Mouse (Mus musculus): ENCODE measurements around the gene Gm11639. TPM values are rescaled to one million over a fixed set of nuclear protein-coding genes. Genes with fewer than 3 reads are reported as not detected.
"Not testable (repeated sequence)": the region's sequence is repeated elsewhere in the genome, so short reads cannot be mapped to it uniquely, and the experiment has no call there.

The Gm11639 gene
- polyA plus RNA-seq, 1 experiment from 2014 or later = 0.06 TPM

DNA sequence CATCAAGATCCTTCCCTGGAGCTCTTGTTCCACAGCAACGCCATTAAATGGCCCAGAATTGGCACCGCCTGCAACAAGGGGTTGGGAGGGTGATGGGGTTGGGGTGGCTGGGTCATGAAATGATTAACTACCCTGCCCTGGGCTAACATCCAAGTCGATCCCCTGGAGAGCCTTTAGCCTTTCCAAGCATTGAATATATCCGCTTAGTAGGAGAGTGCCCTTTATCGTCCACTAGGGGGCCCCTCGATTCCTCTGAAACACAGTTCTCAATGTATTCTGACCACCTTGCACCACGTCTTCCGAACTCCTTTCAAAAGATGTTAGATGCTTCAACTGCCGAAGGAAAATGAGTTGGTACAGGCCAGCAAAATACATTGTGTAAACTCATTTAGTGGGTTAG is 438.5 kb downstream of the Gm11639 start:
- DNase-seq = peak; percentile 75
- H3K4me1 ChIP-seq (ENCODE audit: insufficient read depth) = peaks cover 21% of the 10 kb centered on the region
- H3K27ac ChIP-seq (ENCODE audit: low read depth) = peak overlapping the region; percentile 36; the same call in 1 of the 2 replicates
- ATAC-seq = peak; percentile 71
- H3K9me3 ChIP-seq (ENCODE audit: low read length) = no peaks in the 10 kb centered on the region
- 8% methylated on average over 9 of the region's 9 CpGs for WGBS (ENCODE audit: insufficient replicate concordance)
- H3K36me3 ChIP-seq (replicated peaks; ENCODE audit: insufficient read depth, low read length) = peaks cover 1% of the 10 kb centered on the region; the same call in 1 of the 2 replicates
- no peaks in the 10 kb centered on the region for H3K27me3 ChIP-seq (ENCODE audit: insufficient read depth, low read length)
- peak overlapping the region; percentile 35 for H3K4me2 ChIP-seq (ENCODE audit: low read depth, low read length)
- H3K9ac ChIP-seq (replicated peaks) = no peak overlapping the region
- no peak overlapping the region for H3K4me3 ChIP-seq (ENCODE audit: low read depth, low read length)
- TF ChIP-seq CTCF (IDR thresholded peaks at IDR 0.05; ENCODE audit: low read depth) (peak; percentile 91), EP300 (IDR thresholded peaks at IDR 0.05; ENCODE audit: low read depth) (no peak)

- Histone ChIP-seq H3K4me2 (ENCODE audit: low read depth, low read length) (peak within 1 kb of the TSS; percentile 95), H3K27ac (ENCODE audit: low read depth) (peak within 1 kb of the TSS; percentile 81), H3K4me1 (ENCODE audit: insufficient read depth) (peaks cover 19% of the 10 kb centered on the region), H3K27me3 (ENCODE audit: insufficient read depth, low read length) (no peaks in the 10 kb centered on the region), H3K9ac (replicated peaks) (peak within 1 kb of the TSS; percentile 83), H3K36me3 (replicated peaks; ENCODE audit: insufficient read depth, low read length) (peaks cover 10% of the 10 kb centered on the region; the same call in 1 of the 2 replicates), H3K4me3 (ENCODE audit: low read depth, low read length) (peak within 1 kb of the TSS; percentile 99), H3K9me3 (ENCODE audit: low read length) (no peaks in the 10 kb centered on the region)
- 2% methylated on average over 36 of the region's 38 CpGs for WGBS (ENCODE audit: insufficient replicate concordance)
- peak; percentile 90 for ATAC-seq
- peak; percentile 91 for DNase-seq
- TF ChIP-seq EP300 (IDR thresholded peaks at IDR 0.05; ENCODE audit: low read depth) = no peak
- peak; percentile 85 for TF ChIP-seq CTCF (IDR thresholded peaks at IDR 0.05; ENCODE audit: low read depth)
Observed at GRCm38 (mm10) chr11:105125735-105126519, 440.4 kb downstream of the Gm11639 start, which contains the start of gene Mettl2. Gene Mettl2 (plus strand): TSS chr11:105126425.

DNA sequence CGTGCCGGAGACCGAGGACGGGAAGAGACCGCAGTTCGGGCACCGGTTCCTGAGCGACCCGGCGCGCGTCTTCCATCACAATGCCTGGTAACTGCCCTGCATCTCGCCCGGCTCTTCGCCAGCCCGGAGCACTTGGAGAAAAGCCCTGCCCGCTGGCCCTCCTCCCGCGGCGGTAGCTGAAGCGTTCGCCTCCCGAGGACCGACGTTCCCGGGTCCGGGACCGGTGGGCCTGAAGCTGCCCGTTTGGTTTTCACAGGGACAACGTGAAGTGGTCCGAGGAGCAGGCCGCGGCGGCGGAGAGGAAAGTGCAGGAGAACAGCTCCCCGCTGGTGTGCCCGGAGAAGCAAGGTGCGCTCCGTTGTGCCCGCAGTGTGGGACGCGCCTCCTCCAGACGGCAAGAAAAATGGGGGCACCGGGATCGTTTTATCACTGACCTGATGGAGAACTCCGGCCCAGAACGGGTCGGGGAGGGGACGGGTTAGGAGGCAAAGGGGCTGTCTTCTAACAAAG is 441.1 kb downstream of the Gm11639 start:
- Histone ChIP-seq H3K27ac (ENCODE audit: low read depth) (0 out of 2 replicates have a peak overlapping the region, but pooled peaks have one; percentile 30), H3K4me1 (ENCODE audit: insufficient read depth) (peaks cover 19% of the 10 kb centered on the region), H3K9ac (replicated peaks) (peak overlapping the region; percentile 83), H3K9me3 (ENCODE audit: low read length) (no peaks in the 10 kb centered on the region), H3K27me3 (ENCODE audit: insufficient read depth, low read length) (no peaks in the 10 kb centered on the region), H3K36me3 (replicated peaks; ENCODE audit: insufficient read depth, low read length) (peaks cover 16% of the 10 kb centered on the region), H3K4me2 (ENCODE audit: low read depth, low read length) (peak overlapping the region; percentile 95), H3K4me3 (ENCODE audit: low read depth, low read length) (peak overlapping the region; percentile 99)
- DNase-seq (no peak), ATAC-seq (peak; percentile 28)
- WGBS (ENCODE audit: insufficient replicate concordance) = under 1% methylated on average over 48 of the region's 49 CpGs
- TF ChIP-seq EP300 (IDR thresholded peaks at IDR 0.05; ENCODE audit: low read depth) (no peak), CTCF (IDR thresholded peaks at IDR 0.05; ENCODE audit: low read depth) (no peak)

GRCm38 (mm10) chr11:105135692-105136091 is 450.2 kb downstream of the Gm11639 start:
- no peak overlapping the region for H3K4me3 ChIP-seq (ENCODE audit: low read depth, low read length)
- TF ChIP-seq CTCF (IDR thresholded peaks at IDR 0.05; ENCODE audit: low read depth) (no peak), EP300 (IDR thresholded peaks at IDR 0.05; ENCODE audit: low read depth) (no peak)
- no peaks in the 10 kb centered on the region for H3K9me3 ChIP-seq (ENCODE audit: low read length)
- H3K4me1 ChIP-seq (ENCODE audit: insufficient read depth) = 0 out of 2 replicates have a peak, but pooled peaks cover 2% of the 10 kb centered on the region
- H3K4me2 ChIP-seq (ENCODE audit: low read depth, low read length) = no peak overlapping the region
- H3K27ac ChIP-seq (ENCODE audit: low read depth) = no peak overlapping the region
- DNase-seq (no peak), ATAC-seq (no peak; the same call in 1 of the 2 replicates)
- WGBS (ENCODE audit: insufficient replicate concordance) = 65% methylated on average over 7 of the region's 7 CpGs
- H3K27me3 ChIP-seq (ENCODE audit: insufficient read depth, low read length) = no peaks in the 10 kb centered on the region
- H3K36me3 ChIP-seq (replicated peaks; ENCODE audit: insufficient read depth, low read length) = peaks cover 71% of the 10 kb centered on the region
- no peak overlapping the region for H3K9ac ChIP-seq (replicated peaks)

DNA sequence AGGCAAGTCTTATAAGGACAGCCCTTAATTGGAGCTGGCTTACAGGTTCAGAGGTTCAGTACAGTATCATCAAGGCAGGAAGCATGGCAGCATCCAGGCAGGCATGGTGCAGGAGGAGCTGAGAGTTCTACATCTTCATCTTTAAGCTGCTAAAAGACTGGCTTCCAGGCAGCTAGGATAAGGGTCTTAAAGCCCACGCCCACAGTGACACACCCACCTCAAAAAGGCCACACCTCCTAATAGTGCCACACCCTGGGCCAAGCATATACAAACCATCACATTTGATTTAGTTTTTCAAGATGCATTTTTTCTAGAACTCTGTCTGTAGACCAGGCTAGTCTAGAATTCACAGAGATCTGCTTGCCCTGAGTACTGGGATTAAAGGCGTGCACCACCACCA is 451.7 kb downstream of the Gm11639 start:
- not testable (repeated sequence) for H3K4me1 ChIP-seq (ENCODE audit: insufficient read depth); H3K4me2 ChIP-seq (ENCODE audit: low read depth, low read length); H3K9ac ChIP-seq (replicated peaks); DNase-seq; H3K4me3 ChIP-seq (ENCODE audit: low read depth, low read length); H3K9me3 ChIP-seq (ENCODE audit: low read length); H3K27ac ChIP-seq (ENCODE audit: low read depth); H3K27me3 ChIP-seq (ENCODE audit: insufficient read depth, low read length)
- 0 out of 2 replicates have a peak, but pooled peaks have one; percentile 17 for ATAC-seq
- WGBS (ENCODE audit: insufficient replicate concordance) = 74% methylated on average over 2 of the region's 2 CpGs
- H3K36me3 ChIP-seq (replicated peaks; ENCODE audit: insufficient read depth, low read length) = peaks cover 61% of the 10 kb centered on the region

DNA sequence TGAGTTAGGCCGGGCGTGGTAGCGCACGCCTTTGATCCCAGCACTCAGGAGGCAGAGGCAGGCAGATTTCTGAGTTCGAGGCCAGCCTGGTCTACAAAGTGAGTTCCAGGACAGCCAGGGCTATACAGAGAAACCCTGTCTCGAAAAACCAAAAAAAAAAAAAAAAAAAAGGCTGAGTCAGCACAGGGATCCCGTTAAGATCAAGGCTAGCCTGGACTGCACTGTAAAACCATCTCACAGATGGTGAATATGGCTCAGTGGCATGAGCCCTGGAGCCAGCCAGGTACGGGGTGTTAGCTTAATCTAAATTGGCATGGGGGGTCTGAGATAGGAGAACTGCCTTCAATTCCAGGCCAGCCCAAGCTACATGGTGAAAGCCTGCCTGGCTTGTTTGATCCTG is 455.0 kb downstream of the Gm11639 start:
- not testable (repeated sequence) for H3K9me3 ChIP-seq (ENCODE audit: low read length); H3K27ac ChIP-seq (ENCODE audit: low read depth); DNase-seq; H3K4me2 ChIP-seq (ENCODE audit: low read depth, low read length); H3K27me3 ChIP-seq (ENCODE audit: insufficient read depth, low read length); H3K9ac ChIP-seq (replicated peaks); ATAC-seq; H3K4me3 ChIP-seq (ENCODE audit: low read depth, low read length)
- H3K36me3 ChIP-seq (replicated peaks; ENCODE audit: insufficient read depth, low read length) = peaks cover 32% of the 10 kb centered on the region
- H3K4me1 ChIP-seq (ENCODE audit: insufficient read depth) = peaks cover 15% of the 10 kb centered on the region
- 92% methylated on average over 7 of the region's 8 CpGs for WGBS (ENCODE audit: insufficient replicate concordance)

Data from liver, postnatal 0 days (tissue).